Mouse (Mus musculus) neural tube, embryonic 11.5 days (tissue): ENCODE measurements at regions not wholly inside any gene's neighbourhood (a gene's known extent, or its start where the extent isn't known, plus 50 kb on each side); places are given as distances from the start of the nearest gene placed in this dataset.
A peak's percentile ranks its signal among the peaks of the same experiment; 100 is the strongest.

Experiments used
- ATAC-seq: fragments of 200-750 bp; cut with Nextera tagmentation; 2 replicates; pipeline ENCODE4 v1.8.0; 2017; ENCODE audit warnings: moderate number of reproducible peaks, mild to moderate bottlenecking, moderate TSS enrichment, moderate library complexity; ENCODE audit not compliant: insufficient read depth, low FRiP score, low TSS enrichment
- DNase-seq: peaks from one replicate; pipeline ENCODE4 v3.0.0-alpha.2; 2015; ENCODE audit warnings: low spot score
- H3K27ac ChIP-seq: fragments of 300-500 bp; sonication (generic); 2 replicates; pipeline ENCODE4 v1.5.1; 2014; ENCODE audit warnings: low read depth, mild to moderate bottlenecking, low read length
- H3K27me3 ChIP-seq: fragments of 300-500 bp; sonication (generic); 2 replicates; pipeline ENCODE4 v1.6.1; 2014; ENCODE audit warnings: mild to moderate bottlenecking, low read length, mixed read lengths; ENCODE audit not compliant: control insufficient read depth, insufficient read depth
- H3K36me3 ChIP-seq: fragments of 300-500 bp; sonication (generic); 2 replicates; pipeline ENCODE4 v1.6.1; 2014; ENCODE audit warnings: mild to moderate bottlenecking, low read length, moderate library complexity, mixed read lengths; ENCODE audit not compliant: control insufficient read depth, insufficient read depth
- H3K4me1 ChIP-seq: fragments of 300-500 bp; sonication (generic); 2 replicates; pipeline ENCODE4 v1.6.1; 2014; ENCODE audit warnings: low read length, mixed read lengths; ENCODE audit not compliant: control insufficient read depth, insufficient read depth
- H3K4me2 ChIP-seq: fragments of 300-500 bp; sonication (generic); 2 replicates; pipeline ENCODE4 v1.6.1; 2014; ENCODE audit warnings: low read depth, mild to moderate bottlenecking, moderate library complexity
- H3K4me3 ChIP-seq: fragments of 300-500 bp; sonication (generic); 2 replicates; pipeline ENCODE4 v1.5.1; 2014; ENCODE audit warnings: low read depth, low read length
- H3K9ac ChIP-seq: fragments of 300-500 bp; sonication (generic); 2 replicates; pipeline ENCODE4 v1.6.1; 2014; ENCODE audit warnings: mild to moderate bottlenecking, low read length
- H3K9me3 ChIP-seq: fragments of 300-500 bp; sonication (generic); 2 replicates; pipeline ENCODE4 v1.6.1; 2016; ENCODE audit warnings: low read length; ENCODE audit not compliant: control insufficient read depth
- WGBS: fragments of 180-500 bp; shearing (Covaris S2); extraction: QIAGEN DNeasy Blood & Tissue Kit; methylation state at CpG from one replicate; pipeline ENCODE4 v1.1.7; 2014; 5-methylcytosine and 5-hydroxymethylcytosine counted together

GRCm38 (mm10) chrX:23136710-23137109 is 228.2 kb downstream of the Klhl13 start:
- H3K36me3 ChIP-seq, result no peaks in the 10 kb centered on the region
- H3K27ac ChIP-seq, result no peak overlapping the region
- no peak overlapping the region for H3K4me3 ChIP-seq
- no peak overlapping the region for H3K9ac ChIP-seq
- no peak overlapping the region for H3K4me2 ChIP-seq
- ATAC-seq, result no peak
- no peaks in the 10 kb centered on the region for H3K9me3 ChIP-seq
- DNase-seq, result no peak
- H3K27me3 ChIP-seq, result no peaks in the 10 kb centered on the region
- no peaks in the 10 kb centered on the region for H3K4me1 ChIP-seq

GRCm38 (mm10) chrX:23095867-23096266 is 269.0 kb downstream of the Klhl13 start:
- H3K4me3 ChIP-seq, result no peak overlapping the region
- H3K4me1 ChIP-seq, result no peaks in the 10 kb centered on the region
- H3K4me2 ChIP-seq, result no peak overlapping the region
- no peaks in the 10 kb centered on the region for H3K36me3 ChIP-seq
- ATAC-seq (peak; percentile 41), DNase-seq (no peak)
- H3K9me3 ChIP-seq, result no peaks in the 10 kb centered on the region
- WGBS, result 8% methylated on average over 1 of the region's 1 CpGs
- no peak overlapping the region for H3K27ac ChIP-seq
- H3K27me3 ChIP-seq, result no peaks in the 10 kb centered on the region
- no peak overlapping the region for H3K9ac ChIP-seq

- no peak for DNase-seq
- H3K4me1 ChIP-seq, result no peaks in the 10 kb centered on the region
- no peaks in the 10 kb centered on the region for H3K36me3 ChIP-seq
- H3K27ac ChIP-seq, result no peak overlapping the region
- H3K4me3 ChIP-seq, result no peak overlapping the region
- no peaks in the 10 kb centered on the region for H3K9me3 ChIP-seq
- ATAC-seq, result no peak
- no peaks in the 10 kb centered on the region for H3K27me3 ChIP-seq
- H3K4me2 ChIP-seq, result no peak overlapping the region
- no peak overlapping the region for H3K9ac ChIP-seq
Measured at GRCm38 (mm10) chrX:23092774-23093173, 272.1 kb downstream of the Klhl13 start.

- Histone ChIP-seq H3K36me3 (no peaks in the 10 kb centered on the region), H3K4me1 (no peaks in the 10 kb centered on the region), H3K9ac (no peak overlapping the region), H3K9me3 (no peaks in the 10 kb centered on the region), H3K27me3 (no peaks in the 10 kb centered on the region), H3K4me3 (no peak overlapping the region), H3K4me2 (no peak overlapping the region), H3K27ac (no peak overlapping the region)
- 80% methylated on average over 4 of the region's 4 CpGs for WGBS
- ATAC-seq (no peak), DNase-seq (no peak)
Measured at GRCm38 (mm10) chrX:23066432-23066831, 298.4 kb downstream of the Klhl13 start.

GRCm38 (mm10) chrX:23027622-23028021 is 337.3 kb downstream of the Klhl13 start:
- Histone ChIP-seq H3K27me3 (no peaks in the 10 kb centered on the region), H3K9me3 (no peaks in the 10 kb centered on the region), H3K27ac (no peak overlapping the region), H3K36me3 (no peaks in the 10 kb centered on the region), H3K4me1 (no peaks in the 10 kb centered on the region), H3K4me3 (no peak overlapping the region), H3K9ac (no peak overlapping the region), H3K4me2 (no peak overlapping the region)
- DNase-seq (no peak), ATAC-seq (no peak)
- WGBS, result 84% methylated on average over 3 of the region's 3 CpGs

- no peak for DNase-seq
- 63% methylated on average over 1 of the region's 1 CpGs for WGBS
- no peak for ATAC-seq
Measured at GRCm38 (mm10) chrX:23015562-23015961, 349.3 kb downstream of the Klhl13 start.

GRCm38 (mm10) chrX:23015118-23015517 is 349.8 kb downstream of the Klhl13 start:
- WGBS, result 97% methylated on average over 1 of the region's 1 CpGs
- Histone ChIP-seq H3K9ac (no peak overlapping the region), H3K4me2 (no peak overlapping the region), H3K4me3 (no peak overlapping the region), H3K4me1 (no peaks in the 10 kb centered on the region), H3K36me3 (no peaks in the 10 kb centered on the region), H3K9me3 (no peaks in the 10 kb centered on the region), H3K27ac (no peak overlapping the region), H3K27me3 (no peaks in the 10 kb centered on the region)
- DNase-seq, result no peak
- ATAC-seq, result no peak

More at GRCm38 (mm10) chrX:23015562-23015961, 349.3 kb downstream of the Klhl13 start:
- H3K27me3 ChIP-seq, result no peaks in the 10 kb centered on the region
- no peaks in the 10 kb centered on the region for H3K9me3 ChIP-seq
- no peak overlapping the region for H3K4me3 ChIP-seq
- no peak overlapping the region for H3K27ac ChIP-seq
- H3K4me2 ChIP-seq, result no peak overlapping the region
- H3K36me3 ChIP-seq, result no peaks in the 10 kb centered on the region
- H3K9ac ChIP-seq, result no peak overlapping the region
- H3K4me1 ChIP-seq, result no peaks in the 10 kb centered on the region
